ENCODE assay signal across 18 mouse cellular contexts in genomic region chr8:46829414-46830111, GRCm38 (mm10).
DNase-seq lines count a peak whose midpoint lies in the region; ATAC-seq and TF ChIP-seq lines count a peak whose summit lies in the region.
"Had no signal": no experiment of that assay in that cellular context is flagged by ENCODE, and none has a peak within 500 bp of the region (broad histone marks: within the 10 kb centered on the region; RNA-seq: fewer than 3 reads in every experiment).

No protein-coding gene starts in this region.

- TF ChIP-seq EP300 in lung, postnatal 0 days (IDR thresholded peaks at IDR 0.05): no peak

- H3K9me3 ChIP-seq in lung, postnatal 0 days (ENCODE audit: low read length): no peaks in the 10 kb centered on the region
- no peaks in the 10 kb centered on the region for H3K9me3 ChIP-seq in intestine, embryonic 16.5 days (ENCODE audit: control insufficient read depth, low read length)
- H3K9me3 ChIP-seq: hindbrain, embryonic 15.5 days; liver, embryonic 13.5 days; midbrain, embryonic 13.5 days had no signal

- peak overlapping the region; percentile 59 for H3K27ac ChIP-seq in lung, postnatal 0 days (ENCODE audit: low read length)
- H3K27ac ChIP-seq in intestine, embryonic 16.5 days (ENCODE audit: low read length): peak overlapping the region; percentile 91
- H3K27ac ChIP-seq: hindbrain, embryonic 15.5 days; liver, embryonic 13.5 days; midbrain, embryonic 13.5 days had no signal

- DNase-seq in heart, adult 11 months: peak; percentile 70
- DNase-seq in heart, adult 18-20 months: no peak
- DNase-seq in lung, postnatal 0 days (ENCODE audit: low spot score): peak; percentile 32
- DNase-seq in lung, postnatal 25 days (ENCODE audit: low spot score): no peak
- DNase-seq in thymus, postnatal 0 days (ENCODE audit: low spot score): no peak
- DNase-seq in gastrocnemius, postnatal 4 days (ENCODE audit: low spot score in 2 of 2): no peak
- DNase-seq: adrenal gland, postnatal 25 days; gastrocnemius, postnatal 14 days; heart, postnatal 14 days; layer of hippocampus, postnatal 36 days; left cerebral cortex, postnatal 4 days; liver, embryonic 13.5 days; thymus, adult 2 months had no signal

- no peaks in the 10 kb centered on the region; the same call in 1 of the 2 replicates for H3K4me1 ChIP-seq in lung, postnatal 0 days (ENCODE audit: insufficient read depth, low read depth, low read length)
- H3K4me1 ChIP-seq in intestine, embryonic 16.5 days (ENCODE audit: control insufficient read depth, insufficient read depth, low read length): peaks cover 19% of the 10 kb centered on the region; the same call in 1 of the 2 replicates
- H3K4me1 ChIP-seq: hindbrain, embryonic 15.5 days; midbrain, embryonic 13.5 days had no signal

- no peaks in the 10 kb centered on the region for H3K27me3 ChIP-seq in lung, postnatal 0 days (replicated peaks; ENCODE audit: insufficient read depth, low read length)
- no peaks in the 10 kb centered on the region for H3K27me3 ChIP-seq in intestine, embryonic 16.5 days (replicated peaks; ENCODE audit: control insufficient read depth, insufficient read depth, low read length)
- H3K27me3 ChIP-seq: hindbrain, embryonic 15.5 days; liver, embryonic 13.5 days; midbrain, embryonic 13.5 days; Patski had no signal

- no peak overlapping the region for H3K9ac ChIP-seq in lung, postnatal 0 days (replicated peaks; ENCODE audit: low read depth)
- peak overlapping the region; percentile 38; the same call in 1 of the 2 replicates for H3K9ac ChIP-seq in intestine, embryonic 16.5 days (ENCODE audit: low read depth, low read length)
- H3K9ac ChIP-seq: hindbrain, embryonic 15.5 days; liver, embryonic 13.5 days; midbrain, embryonic 13.5 days had no signal

- 44% methylated on average over 6 of the region's 6 CpGs for WGBS in lung, postnatal 0 days
- 52% methylated on average over 6 of the region's 6 CpGs for WGBS in intestine, embryonic 16.5 days

- H3K4me2 ChIP-seq in lung, postnatal 0 days (replicated peaks; ENCODE audit: low read depth, low read length): no peak overlapping the region
- H3K4me2 ChIP-seq in intestine, embryonic 16.5 days (ENCODE audit: low read depth, low read length): peak overlapping the region; percentile 26
- H3K4me2 ChIP-seq: heart, embryonic 11.5 days; hindbrain, embryonic 15.5 days; liver, embryonic 13.5 days; midbrain, embryonic 13.5 days had no signal

- H3K4me3 ChIP-seq in lung, postnatal 0 days (ENCODE audit: low read depth, low read length): no peak overlapping the region
- no peak overlapping the region for H3K4me3 ChIP-seq in intestine, embryonic 16.5 days (ENCODE audit: low read length)
- H3K4me3 ChIP-seq: hindbrain, embryonic 15.5 days; liver, embryonic 13.5 days; midbrain, embryonic 13.5 days had no signal

- no peaks in the 10 kb centered on the region; the same call in 1 of the 2 replicates for H3K36me3 ChIP-seq in lung, postnatal 0 days (ENCODE audit: insufficient read depth, low read length)
- H3K36me3 ChIP-seq in intestine, embryonic 16.5 days (ENCODE audit: control insufficient read depth, insufficient read depth, low read length): no peaks in the 10 kb centered on the region
- H3K36me3 ChIP-seq: hindbrain, embryonic 15.5 days; midbrain, embryonic 13.5 days had no signal

- peak; percentile 66 for ATAC-seq in lung, postnatal 0 days
- ATAC-seq in intestine, embryonic 16.5 days: peak; percentile 49
- ATAC-seq: midbrain, embryonic 13.5 days; Patski had no signal

- TF ChIP-seq CTCF in lung, postnatal 0 days (IDR thresholded peaks at IDR 0.05): no peak

Comparison
In these comparisons a context has a peak if more than half of its experiments do, and no peak if none do; other contexts are left out.
1. DNase-seq: peak in heart, adult 11 months (single experiment) and lung, postnatal 0 days (single experiment); none in heart, adult 18-20 months (0 of 2), lung, postnatal 25 days (single experiment), thymus, postnatal 0 days (single experiment) and gastrocnemius, postnatal 4 days (0 of 2).